Mouse (Mus musculus) cerebellum, adult 8-10 months (tissue): ENCODE results near the gene Gpkow.
"Not testable (repeated sequence)": the region's sequence is repeated elsewhere in the genome, so short reads cannot be mapped to it uniquely, and the experiment has no call there.

Experiments
- DNase-seq: peaks from one replicate; pipeline ENCODE4 v3.0.0; 2022

Gpkow gene

DNA sequence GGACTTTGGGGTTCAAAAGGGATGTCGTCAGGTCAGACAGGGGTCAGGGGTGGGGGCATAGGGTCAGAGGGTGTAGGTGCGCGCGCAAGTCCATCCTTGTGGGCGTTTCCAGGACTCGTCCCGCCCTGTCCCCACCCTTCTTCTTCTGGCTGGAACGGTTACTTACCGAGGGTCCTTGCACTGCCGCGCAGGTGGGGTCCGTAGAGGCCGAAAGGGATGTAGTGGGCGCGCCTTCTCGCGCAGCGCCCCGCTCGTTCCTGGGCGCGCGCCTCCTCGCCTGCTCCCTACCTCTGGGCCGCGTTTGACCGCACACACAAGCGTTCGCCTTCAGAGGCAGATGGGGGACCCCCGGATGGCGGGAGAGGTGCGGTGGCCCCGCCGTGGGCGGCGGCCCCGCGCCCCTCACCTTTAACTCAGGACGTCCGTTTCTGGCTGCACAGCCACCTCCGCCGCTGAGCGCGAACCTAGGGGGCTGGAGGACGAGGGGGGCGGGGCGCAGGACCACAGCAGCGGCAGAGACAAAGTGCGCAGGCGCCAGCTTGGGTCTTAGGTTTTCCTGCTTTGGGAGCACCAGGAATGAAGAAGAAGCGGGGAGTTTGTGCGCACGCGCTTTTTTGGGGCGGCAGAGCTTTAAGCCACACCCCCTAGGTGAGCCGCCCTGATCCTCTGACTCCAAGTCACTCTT, 53.6 kb downstream of the Gpkow start, which contains the start of gene Ccdc120:
Ccdc120 (minus strand) TSS at position 474 of the 685 bp plus-strand sequence.
- peak; percentile 76 for DNase-seq

DNA sequence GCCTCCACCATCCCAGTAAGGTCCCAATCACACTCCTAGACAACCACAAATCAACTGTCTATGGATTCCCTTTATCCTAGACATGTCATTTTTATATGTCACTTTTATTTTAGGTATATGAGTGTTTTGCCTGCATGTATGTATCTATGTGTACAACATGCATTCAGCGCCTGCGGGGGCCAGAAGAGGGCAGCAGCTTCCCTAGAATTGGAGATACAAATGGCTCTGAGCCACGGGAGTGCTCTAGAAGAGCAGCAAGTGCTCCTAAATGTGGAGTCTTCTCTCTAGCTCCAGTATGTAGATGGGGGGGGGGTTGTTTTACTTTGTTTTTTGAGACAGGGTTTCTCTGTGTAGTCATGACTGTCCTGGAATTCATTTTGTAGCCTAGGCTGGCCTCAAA, 56.7 kb downstream of the Gpkow start:
- DNase-seq: not testable (repeated sequence)
